Mouse (Mus musculus) liver, embryonic 14 days (tissue): ENCODE measurements around the gene Pcnx3. TPM values are rescaled to one million over a fixed set of nuclear protein-coding genes. Genes with fewer than 3 reads are reported as not detected.

Source experiments
- polyA plus RNA-seq: library from polyadenylated mRNA; depleted of rRNA; stranded (reverse); fragments of >200 nt; gene quantifications from 2 replicates; pipeline ENCODE4 v1.2.3, GENCODE M21; 2012; rRNA removed

Gene Pcnx3
- polyA plus RNA-seq = 14.3 and 19.3 TPM in 2 replicates

DNA sequence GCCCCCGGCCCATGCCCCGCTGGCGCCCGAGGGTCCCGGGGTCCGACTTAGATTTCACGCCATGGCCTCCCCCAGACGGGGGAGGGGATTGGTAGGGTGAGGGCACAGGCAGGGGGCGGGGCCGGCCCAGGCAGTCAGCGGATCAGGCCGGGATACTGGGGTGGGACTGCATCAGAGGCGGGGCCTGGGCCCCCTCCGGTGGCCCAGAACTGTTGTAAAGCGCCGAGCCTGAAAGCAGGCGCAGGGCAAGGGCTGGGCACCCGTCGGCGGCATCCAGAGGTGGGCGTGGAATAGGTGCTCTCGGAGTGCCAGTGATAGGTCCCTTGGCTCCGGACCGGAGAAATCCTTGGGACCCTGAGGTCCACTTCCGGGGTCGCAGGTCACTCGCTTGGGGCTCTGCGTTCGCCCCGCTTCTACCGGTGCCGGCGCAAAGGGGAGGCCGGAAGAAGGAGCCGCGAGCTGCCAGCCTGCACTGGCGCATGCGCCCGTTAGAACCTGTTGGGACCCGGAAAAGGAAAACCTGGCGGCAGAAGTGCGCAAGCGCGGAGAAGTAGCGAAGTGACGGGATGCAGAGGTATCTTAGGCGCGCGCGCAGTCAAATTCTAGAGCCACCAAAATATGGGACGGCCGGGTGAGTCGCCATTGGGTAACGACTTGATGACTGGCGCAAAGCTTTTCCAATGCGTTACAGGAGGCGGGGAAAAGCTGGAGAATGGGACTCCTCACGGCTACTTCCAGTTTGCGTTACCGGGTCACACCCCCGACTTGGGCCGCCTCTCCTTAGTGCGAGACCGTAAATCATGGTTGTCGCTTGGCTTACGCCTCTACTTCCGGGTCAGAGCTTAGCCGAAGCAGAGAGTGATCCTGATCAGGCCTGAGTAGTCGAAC lies at the start of gene Pcnx3, which contains the start of gene Map3k11:
Pcnx3 (minus strand) TSS at position 709 of the 888 bp plus-strand sequence.
Map3k11 (plus strand) TSS at position 543 of the 888 bp plus-strand sequence.

DNA sequence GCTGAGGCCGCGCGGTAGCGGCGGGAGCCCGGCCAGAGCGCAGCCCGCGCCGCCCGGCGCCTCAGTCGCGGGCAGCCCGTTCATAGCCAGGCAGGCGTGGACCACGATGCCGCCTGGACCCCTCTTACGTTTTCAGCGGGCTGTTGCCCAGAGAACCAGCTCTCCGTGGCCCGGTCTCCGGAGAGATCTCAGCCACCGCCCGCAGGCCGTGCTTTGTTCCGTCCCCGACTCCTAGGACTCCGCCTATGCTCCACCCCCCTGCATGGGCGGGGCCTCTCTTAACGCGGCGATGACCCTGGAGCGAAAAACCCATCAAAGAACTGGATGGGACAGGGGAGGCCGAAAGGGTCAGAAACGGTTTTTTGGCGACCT lies 40.7 kb upstream of the Pcnx3 start, which contains the start of gene Fam89b:
Fam89b (minus strand) TSS at position 210 of the 372 bp plus-strand sequence.

DNA sequence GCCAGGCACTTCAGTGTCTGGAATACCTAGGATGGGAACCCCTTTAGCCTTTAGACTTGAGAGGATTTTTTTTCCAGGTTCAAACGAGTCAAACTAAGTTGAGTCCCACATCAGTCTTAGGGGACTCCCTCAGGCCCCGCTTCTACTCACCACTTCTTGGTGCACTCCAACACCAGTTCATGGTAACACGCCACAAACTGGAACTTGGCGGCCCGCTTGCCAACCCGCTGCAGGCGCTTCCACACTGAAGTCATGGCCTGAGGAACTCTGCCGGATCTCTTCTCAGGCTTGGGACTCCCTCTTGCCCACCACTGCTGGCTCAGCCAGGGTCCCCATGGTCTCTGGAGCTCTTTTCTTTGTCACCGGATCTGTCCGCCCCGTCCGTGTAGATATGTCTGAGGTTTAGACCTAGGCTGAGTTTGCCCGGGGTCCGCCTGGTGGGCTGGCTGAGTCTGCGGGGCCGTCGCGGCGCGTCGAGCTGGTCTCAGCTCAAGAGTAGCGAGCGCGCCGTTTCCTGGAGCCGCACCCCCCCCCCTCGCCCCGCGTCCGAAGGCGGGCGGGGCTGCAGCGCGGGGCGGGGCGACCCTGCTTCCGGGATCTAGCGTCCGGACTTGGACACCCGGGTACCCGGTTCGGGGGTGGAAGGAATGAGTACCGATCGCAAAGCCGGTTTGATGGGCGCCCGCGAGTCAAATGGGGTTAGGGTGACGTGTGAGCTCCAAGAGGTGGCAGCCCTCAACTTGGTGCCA lies 37.2 kb upstream of the Pcnx3 start, which contains the start of gene Ehbp1l1:
Ehbp1l1 (minus strand) TSS at position 551 of the 749 bp plus-strand sequence.

DNA sequence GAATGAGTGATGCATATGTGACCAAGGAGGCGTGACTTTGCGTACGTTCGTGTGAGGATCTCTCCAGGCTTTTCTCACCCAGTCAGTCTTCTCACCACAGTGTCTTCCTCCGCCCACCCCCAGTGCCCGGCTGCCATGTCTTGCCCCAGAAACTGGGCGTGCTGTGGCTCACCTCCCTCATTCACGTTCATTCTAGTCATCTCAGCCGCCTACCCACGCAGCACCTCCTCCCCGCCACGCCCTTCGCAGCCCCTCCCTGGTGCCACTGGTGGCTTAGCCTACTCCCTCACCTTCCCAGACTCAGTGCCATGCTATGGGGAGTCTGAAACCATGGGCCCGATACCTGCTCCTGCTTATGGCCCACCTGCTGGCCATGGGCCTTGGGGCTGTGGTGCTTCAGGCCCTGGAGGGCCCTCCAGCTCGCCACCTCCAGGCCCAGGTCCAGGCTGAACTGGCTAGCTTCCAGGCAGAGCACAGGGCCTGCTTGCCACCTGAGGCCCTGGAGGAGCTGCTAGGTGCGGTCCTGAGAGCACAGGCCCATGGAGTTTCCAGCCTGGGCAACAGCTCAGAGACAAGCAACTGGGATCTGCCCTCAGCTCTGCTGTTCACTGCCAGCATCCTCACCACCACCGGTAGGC lies 15.6 kb upstream of the Pcnx3 start, which contains the start of gene Kcnk7:
Kcnk7 (plus strand) TSS at position 205 of the 638 bp plus-strand sequence.

GRCm38 (mm10) chr19:5662981-5663913 lies 25.5 kb downstream of the Pcnx3 start, which contains the start of gene Sipa1:
Gene Sipa1 (minus strand): TSS chr19:5663707.

DNA sequence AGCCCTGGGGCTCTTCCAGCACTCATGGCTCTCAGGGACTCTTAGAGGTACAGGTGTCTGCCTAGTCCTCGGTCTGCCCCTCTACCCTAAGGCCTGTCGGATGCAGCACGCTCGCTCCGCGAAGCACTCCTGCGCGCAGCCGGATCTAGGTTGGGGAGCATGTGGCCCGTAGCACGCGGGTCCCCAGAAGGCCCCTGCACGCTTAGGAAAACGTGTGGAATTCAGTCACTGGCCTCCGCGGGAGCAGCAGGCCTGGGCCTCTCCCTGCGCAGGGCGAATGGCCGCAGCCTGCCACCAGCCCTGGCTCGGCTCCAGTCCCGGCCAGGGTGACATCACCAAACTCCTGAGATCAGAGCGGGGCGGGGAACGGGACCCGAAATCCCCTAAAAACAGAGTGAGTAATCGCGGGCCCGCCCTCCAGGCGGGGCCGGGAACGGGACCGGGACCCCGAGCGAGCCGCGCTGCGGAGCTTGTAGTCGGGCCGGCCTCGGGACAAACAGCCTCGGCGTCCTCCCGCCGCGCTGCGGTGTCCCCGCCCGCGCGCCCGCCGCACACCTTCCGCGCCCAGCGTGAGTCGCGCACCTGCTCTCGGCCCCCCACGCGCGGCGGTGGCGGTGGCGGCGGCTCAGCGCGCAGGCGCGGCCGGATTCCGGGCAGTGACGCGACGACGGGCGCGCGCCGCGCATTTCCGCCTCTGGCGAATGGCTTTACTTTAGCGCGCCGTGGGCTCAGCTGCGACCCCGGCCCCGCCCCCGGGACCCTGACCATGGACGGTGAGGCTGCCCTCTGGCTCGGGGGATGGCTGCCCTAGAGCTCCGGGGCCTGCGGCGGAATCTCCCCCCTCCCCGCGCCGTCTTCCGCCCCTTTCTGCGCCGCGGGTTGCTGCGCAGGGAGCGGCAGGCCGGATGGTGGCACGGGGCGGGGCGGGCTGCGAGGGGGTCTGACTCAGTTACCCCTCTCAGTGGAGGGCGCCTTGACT lies 51.4 kb downstream of the Pcnx3 start, which contains the start of gene Rela:
Rela (plus strand) TSS at position 415 of the 979 bp plus-strand sequence.

Other genes starting within 250 kb of the Pcnx3 start
- 0.01 TPM in 1 of 2 replicates, not detected in the other for gene Fosl1, start 241.4 kb downstream of the Pcnx3 start, polyA plus RNA-seq
- 1.2 and 1.4 TPM in 2 replicates for gene Ccdc85b, start 231.0 kb downstream of the Pcnx3 start, polyA plus RNA-seq
- gene Fibp, start 228.3 kb downstream of the Pcnx3 start, polyA plus RNA-seq = 23.0 and 23.8 TPM in 2 replicates
- gene Ctsw, start 220.4 kb downstream of the Pcnx3 start, polyA plus RNA-seq = 0.06 and 0.07 TPM in 2 replicates
- 10.5 and 10.6 TPM in 2 replicates for gene Efemp2, start 215.0 kb downstream of the Pcnx3 start, polyA plus RNA-seq
- 11.9 and 12.6 TPM in 2 replicates for gene Mus81, start 200.5 kb downstream of the Pcnx3 start, polyA plus RNA-seq
- gene Cfl1, start 198.5 kb downstream of the Pcnx3 start, polyA plus RNA-seq = 433 and 538 TPM in 2 replicates
- gene 1700020D05Rik, start 185.1 kb downstream of the Pcnx3 start, polyA plus RNA-seq = 0.45 and 0.81 TPM in 2 replicates
- gene Snx32, start 178.4 kb downstream of the Pcnx3 start, polyA plus RNA-seq = 6.9 and 8.5 TPM in 2 replicates
- 0.02 TPM in 1 of 2 replicates, not detected in the other for gene Ovol1, start 128.3 kb downstream of the Pcnx3 start, polyA plus RNA-seq
- 0.88 and 1.3 TPM in 2 replicates for gene Ap5b1, start 120.9 kb downstream of the Pcnx3 start, polyA plus RNA-seq
- gene Rnaseh2c, start 87.0 kb downstream of the Pcnx3 start, polyA plus RNA-seq = 77.3 and 81.5 TPM in 2 replicates
- gene Kat5, start 78.7 kb downstream of the Pcnx3 start, polyA plus RNA-seq = 29.8 and 30.0 TPM in 2 replicates
- gene Rela, start 51.4 kb downstream of the Pcnx3 start, polyA plus RNA-seq = 12.2 and 17.0 TPM in 2 replicates
- 23.2 and 25.6 TPM in 2 replicates for gene Sipa1, start 25.2 kb downstream of the Pcnx3 start, polyA plus RNA-seq
- gene Map3k11, start 166 bp downstream of the Pcnx3 start, polyA plus RNA-seq = 11.5 and 13.8 TPM in 2 replicates
- gene Kcnk7, start 15.5 kb upstream of the Pcnx3 start, polyA plus RNA-seq = 0.05 TPM in 1 of 2 replicates, not detected in the other
- 90.4 and 95.1 TPM in 2 replicates for gene Ehbp1l1, start 37.4 kb upstream of the Pcnx3 start, polyA plus RNA-seq
- 34.2 and 40.2 TPM in 2 replicates for gene Fam89b, start 40.7 kb upstream of the Pcnx3 start, polyA plus RNA-seq
- gene Ltbp3, start 52.0 kb upstream of the Pcnx3 start, polyA plus RNA-seq = 1.6 and 3.2 TPM in 2 replicates
- gene Scyl1, start 82.5 kb upstream of the Pcnx3 start, polyA plus RNA-seq = 23.6 TPM in 2 replicates
- gene Frmd8, start 186.4 kb upstream of the Pcnx3 start, polyA plus RNA-seq = 5.5 and 7.0 TPM in 2 replicates
- gene Slc25a45, start 188.9 kb upstream of the Pcnx3 start, polyA plus RNA-seq = 5.2 and 7.1 TPM in 2 replicates
- gene Tigd3, start 205.2 kb upstream of the Pcnx3 start, polyA plus RNA-seq = 2.2 and 2.7 TPM in 2 replicates
- 31.1 and 35.5 TPM in 2 replicates for gene Dpf2, start 224.1 kb upstream of the Pcnx3 start, polyA plus RNA-seq
- 2.2 and 2.3 TPM in 2 replicates for gene Cdc42ep2, start 235.9 kb upstream of the Pcnx3 start, polyA plus RNA-seq